Mouse (Mus musculus): ENCODE measurements around the gene Fam234b.
A peak's percentile ranks its signal among the peaks of the same experiment; 100 is the strongest.

Fam234b gene

DNA sequence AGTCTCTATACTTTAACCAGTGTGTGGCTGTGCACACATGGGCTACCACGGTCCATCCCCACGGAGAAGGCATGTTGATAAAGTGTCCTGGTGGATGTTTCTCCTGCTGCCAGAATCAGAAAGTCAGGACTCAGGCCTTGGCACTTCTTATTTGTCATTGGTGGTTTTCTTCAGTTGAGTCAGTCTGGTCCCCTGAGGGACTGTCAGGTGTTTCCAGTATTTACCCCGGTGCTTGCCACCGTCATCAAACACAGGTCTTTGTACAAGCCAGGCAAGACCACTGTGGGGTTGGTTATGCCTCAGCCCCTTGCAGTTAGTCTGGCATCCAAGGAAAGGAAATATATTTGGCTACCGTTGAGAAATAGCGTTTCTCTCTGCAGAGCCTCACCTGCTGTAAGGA is 32.8 kb downstream of the Fam234b start:
- DNase-seq (ENCODE audit: low spot score): no peak

DNA sequence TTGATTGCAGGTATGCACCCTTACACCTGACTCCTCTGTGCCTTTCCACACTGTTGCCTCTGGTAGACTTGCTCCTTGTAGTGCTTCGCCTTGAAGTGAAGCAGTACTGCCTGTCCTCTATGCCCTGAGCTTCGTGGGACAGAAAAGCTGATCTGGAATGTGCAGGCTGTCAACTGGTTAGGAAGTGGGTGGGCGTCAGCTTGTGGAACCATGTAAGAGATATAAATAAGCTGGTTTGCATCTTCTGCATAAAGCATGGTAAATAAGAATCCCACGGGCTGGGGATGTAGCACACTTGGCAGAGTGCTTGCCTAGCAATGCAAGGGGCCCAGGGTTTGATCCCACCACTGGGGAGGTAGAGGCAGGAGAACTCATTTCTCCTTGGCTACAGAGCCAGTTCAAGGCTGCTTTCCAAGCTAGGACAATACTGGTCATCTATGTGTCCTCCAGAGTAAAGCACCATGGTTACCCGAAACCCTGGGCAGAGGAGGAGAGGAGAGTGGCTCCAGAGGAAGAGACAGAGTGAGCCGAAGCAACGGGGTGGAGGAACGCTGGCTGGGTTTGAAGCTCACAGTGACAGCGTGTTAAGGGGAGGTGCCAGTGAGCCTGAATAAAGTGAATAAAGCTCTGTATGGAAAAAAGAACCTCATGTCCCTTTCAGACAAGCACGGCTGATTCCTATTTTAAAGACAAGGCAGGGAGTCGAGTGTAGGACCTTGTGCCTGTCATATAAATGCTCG is 34.8 kb downstream of the Fam234b start:
- DNase-seq (ENCODE audit: low spot score): no peak

DNA sequence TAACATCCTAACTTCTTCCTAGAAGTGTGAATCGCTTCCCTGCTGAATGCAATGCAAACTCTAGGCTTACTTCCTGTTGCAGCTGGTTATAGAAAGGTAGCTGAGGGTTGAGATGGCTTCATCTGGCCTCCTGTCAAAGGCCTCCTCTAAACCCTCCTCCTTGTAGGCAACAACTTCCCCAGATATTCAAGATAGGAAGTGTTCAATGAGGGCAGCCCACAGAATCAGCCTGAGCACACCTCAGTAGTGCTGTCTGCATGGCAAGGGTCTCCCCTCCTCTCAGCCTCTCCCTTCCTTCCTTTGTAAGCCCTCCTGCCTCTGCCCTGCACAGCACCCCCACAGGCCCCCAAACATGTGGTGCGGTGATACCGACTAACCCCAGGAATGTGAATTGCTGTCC is 38.0 kb downstream of the Fam234b start:
- DNase-seq (ENCODE audit: low spot score): no peak

DNA sequence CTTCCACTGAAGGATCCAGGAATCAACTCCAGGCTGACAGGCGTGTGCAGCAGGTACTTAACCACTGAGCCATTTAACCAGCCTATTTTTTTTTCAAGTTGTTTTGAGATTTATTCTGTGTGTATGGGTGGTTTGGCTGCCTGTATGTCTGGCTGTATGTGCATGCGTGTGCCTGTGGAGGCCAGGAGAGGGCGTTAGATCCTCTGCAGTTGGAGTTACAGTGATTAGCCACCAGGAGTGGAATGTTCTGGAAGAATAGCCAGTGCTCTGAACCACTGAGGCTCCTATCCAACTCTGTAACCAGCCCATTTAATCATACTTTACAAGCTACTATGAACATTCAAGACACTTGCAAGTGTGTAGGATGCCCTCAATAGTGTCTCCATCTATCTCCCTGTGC is 38.8 kb downstream of the Fam234b start:
- no peak for DNase-seq (ENCODE audit: low spot score)

DNA sequence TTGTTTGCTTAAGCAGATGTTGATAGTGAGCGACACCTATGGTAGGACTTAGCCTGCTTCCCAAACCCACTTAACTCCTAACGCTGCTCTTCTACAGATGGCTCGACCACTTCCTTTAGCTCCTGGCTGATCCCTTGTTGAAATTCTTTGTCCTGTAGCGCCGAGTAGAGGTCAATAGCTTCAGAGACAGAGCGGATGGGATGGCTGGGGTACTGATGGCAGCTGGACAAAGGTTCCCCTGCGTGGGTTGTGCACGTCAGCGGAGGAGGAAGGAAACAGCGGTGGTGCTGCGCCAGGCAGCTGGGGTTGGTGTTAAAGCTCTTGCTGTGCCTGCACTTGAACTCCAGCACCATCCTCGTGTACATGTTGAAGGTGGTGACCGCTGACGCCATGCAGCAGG is 39.5 kb downstream of the Fam234b start:
- no peak for DNase-seq (ENCODE audit: low spot score)

DNA sequence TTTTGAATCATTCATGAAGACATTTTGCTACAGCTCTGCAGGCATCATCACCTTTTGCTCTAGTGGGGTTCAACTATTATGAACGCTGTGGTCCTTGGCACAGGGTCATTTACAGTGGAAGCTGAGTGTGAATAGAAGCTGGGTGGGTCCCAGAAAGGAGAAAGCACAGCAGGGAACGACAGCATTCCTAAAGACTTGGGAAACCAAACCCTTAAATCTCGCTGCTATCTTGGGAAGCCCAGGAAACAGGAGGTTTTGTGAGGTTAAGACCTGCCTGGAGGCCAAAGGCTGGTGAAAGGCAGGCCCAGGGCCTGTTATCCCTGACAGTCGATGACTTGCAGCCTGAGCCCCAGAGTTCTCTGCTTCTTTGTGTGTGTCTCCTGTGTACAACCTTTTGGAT is 40.4 kb downstream of the Fam234b start:
- DNase-seq (ENCODE audit: low spot score): no peak

DNA sequence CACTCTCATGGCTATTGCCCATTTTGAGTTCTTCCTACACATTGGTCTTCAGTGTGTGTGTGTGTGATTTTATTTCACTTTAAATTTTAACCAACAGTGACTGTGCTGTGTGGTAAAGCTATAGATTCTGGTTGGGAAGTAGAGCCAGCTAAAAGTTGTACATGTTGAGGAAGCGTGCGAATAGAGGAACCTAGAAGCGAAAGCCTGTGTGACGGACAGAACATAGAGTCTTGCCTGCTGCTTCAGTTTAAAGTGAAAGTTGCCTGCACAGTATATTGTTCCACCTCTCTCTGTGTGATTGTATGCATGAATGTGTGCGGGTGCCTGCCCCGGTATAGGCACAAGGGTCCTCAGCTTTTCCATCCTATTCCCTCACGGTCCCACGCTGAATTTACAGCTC is 42.6 kb downstream of the Fam234b start:
- no peak for DNase-seq (ENCODE audit: low spot score)

DNA sequence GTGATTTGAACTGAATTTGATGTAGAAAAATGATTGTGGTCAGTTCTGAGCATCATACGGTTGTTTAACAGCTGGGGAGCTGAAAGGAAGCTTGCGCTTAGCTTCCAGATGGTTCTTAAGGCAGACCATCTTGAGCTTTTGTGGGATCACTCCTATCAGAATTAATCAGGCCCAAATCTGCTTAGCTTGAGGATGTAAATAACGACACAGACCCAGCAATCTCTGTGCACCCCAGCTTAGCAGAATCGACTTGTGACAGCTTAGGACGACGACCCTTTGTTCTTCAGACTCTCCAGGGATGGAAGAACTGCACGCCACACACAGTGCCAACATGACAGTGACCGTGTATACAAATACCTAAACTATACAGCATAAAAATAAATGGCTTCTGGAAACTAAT is 47.8 kb downstream of the Fam234b start:
- DNase-seq (ENCODE audit: low spot score): no peak

DNA sequence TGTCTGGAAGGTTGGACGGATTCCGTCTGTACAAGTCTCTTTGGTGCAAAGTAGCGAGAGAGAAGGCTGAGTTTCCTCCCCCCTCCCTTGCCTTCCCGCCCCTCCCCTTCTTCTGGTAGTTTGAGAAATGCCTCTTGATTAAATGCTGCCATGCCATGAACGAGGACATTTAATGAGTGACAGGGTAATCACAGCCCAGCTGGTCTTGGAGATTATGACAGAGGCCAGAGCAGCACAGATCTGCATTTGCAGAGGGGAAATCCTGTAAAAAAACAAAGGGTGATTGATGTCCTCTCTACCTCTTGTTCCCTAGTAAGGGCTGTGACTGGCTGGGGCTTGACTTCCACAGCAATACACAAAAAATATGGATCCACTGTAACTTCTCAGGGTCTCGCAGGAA is 50.1 kb downstream of the Fam234b start:
- DNase-seq (ENCODE audit: low spot score): no peak

- peak; percentile 95 for DNase-seq (ENCODE audit: low spot score)
These were observed 52.2 kb downstream of the Fam234b start for GRCm38 (mm10) chr6:135249846-135250531.

GRCm38 (mm10) chr6:135250926-135251699 is 53.3 kb downstream of the Fam234b start:
- peak; percentile 23 for DNase-seq (ENCODE audit: low spot score)

DNA sequence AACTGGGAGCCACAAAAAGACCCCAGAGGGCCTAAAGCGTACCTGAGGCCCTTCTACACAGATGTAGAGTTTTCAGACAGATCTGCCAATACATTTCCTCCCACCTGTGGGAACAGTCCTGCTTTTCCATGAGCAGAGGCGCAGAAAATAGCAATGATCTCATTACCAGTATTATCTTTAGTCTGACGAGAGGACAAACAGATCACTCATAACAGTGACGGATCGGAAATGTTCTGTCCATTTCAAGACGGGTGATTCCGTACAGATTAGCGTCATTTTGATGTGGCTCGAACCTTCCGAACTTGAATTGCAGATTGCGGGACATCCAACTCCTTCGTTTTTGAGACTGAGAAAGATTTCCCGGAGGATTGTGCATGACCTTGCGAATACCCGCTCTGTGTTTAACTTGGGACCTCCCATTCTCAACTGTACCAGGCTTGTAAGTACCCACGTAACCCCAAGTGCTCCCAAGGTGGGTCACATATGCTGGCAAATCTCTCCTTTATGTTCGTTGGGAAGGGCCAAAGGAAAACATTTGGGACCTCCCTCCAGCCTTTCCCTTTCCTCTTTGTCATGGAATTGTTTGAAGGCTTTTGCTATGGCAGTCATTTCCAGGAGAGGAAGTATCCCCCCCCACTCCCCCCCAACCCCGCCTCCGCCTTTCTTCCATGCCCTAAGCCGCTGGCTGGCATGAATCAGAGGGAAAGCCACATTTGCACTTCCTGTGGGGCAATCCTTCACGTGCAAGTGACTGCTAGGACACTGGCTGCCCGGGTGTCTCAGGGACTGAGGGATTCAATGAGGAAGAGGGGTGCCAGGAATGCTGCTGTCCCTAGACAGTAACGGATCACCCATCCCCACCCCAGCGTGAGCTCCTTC is 54.3 kb downstream of the Fam234b start:
- DNase-seq (ENCODE audit: low spot score): peak; percentile 61

DNA sequence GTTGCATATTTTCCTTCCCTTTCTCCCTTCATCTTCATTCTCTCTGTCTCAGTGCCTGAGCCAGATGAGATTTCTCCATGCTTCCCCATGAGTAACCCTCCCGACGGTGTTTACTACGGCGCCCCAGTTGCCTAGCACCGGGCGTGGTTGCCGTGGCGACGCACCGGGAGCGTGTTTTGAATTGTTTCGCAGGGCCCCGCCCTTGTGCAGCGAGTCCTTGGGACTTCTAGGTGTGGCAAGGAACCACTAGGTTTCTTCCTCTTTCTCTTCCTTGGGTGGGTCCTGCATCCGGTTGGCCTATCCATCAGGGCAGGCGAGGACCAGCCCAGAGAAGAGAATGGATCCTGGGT is 54.9 kb downstream of the Fam234b start:
- DNase-seq (ENCODE audit: low spot score): peak; percentile 59

DNA sequence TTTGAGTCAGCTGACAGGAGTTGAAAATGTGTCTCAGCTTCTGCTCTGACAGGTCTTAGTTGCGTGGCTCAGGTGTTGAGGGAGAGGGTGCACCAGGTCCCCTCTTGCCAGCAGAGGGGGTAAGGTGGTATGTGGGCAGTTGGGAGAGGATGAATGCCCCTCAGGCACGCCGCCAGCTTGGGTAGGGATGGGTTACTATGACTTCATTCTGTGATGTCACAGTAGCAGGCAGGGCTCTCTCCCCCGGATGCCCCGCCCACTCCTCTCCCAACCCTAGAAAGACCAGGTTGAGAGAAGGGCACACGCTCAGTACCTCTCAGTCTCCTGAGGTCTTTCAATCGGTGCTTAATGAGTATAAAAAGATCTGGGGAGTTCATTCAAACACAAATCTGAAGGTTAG is 56.4 kb downstream of the Fam234b start, which contains the start of gene Gsg1:
TSS of gene Gsg1 (minus strand) at position 199 of the 400 bp plus-strand sequence.
- DNase-seq (ENCODE audit: low spot score): no peak

DNA sequence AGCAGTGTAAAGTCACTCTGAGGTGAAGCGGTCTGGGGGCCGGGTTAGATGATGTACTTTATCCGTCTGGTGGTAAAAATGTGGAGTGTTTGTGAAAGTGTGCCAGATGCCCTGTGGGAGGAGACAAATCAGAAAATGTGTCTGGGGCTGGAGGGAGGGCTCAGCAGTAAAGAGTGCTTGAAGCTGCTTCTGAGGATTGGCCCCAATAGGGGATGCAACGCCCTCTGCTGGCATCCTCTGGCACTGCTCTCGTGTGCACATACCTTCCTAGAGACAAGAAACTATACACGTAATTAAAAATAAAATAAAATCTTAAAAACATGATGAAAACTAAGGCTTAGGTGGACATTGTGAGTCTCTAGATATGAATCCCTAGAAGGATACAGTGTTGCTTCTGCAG is 62.7 kb downstream of the Fam234b start:
- DNase-seq (ENCODE audit: low spot score): no peak

DNA sequence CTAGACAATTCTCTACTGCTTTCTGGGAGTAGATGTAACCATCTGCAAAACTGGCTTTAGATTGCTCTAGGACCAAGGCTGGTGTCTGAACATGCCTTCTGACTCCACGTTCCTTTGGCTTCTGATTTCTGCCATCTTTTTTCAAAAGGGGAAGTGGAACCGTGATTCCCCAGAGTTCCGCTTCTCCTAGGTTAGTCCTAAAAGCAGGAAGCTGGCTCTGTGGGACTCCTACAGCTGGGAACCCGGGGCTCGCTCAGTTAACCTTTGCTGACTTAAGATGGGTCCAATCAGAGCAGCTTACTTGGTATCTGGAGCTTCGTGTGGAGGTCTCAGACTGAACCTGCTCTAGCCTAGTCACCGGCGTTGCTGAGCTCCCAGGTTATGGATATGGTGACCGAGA is 63.3 kb downstream of the Fam234b start:
- no peak for DNase-seq (ENCODE audit: low spot score)

GRCm38 (mm10) chr6:135262565-135262964 is 64.8 kb downstream of the Fam234b start:
- no peak for DNase-seq (ENCODE audit: low spot score)

DNA sequence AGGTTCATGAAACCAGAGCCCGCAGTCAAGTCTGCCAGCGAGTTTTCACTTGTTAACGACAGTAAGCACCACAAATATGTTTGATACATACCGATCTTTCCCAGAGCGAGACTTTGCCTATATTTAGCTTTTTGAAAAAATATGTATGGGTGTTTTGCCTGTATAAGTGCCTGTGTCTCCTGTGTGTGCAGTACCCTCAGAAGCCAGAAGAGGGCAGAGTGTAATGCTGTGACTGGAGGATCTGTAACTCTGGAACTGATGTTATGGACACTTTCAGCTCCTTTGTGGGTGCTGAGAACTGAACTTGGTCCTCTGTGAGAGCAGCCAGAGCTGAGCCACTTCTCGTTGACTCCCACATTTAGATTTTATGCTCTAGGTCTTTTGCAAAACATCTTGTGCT is 66.4 kb downstream of the Fam234b start:
- DNase-seq (ENCODE audit: low spot score): no peak

- no peak for DNase-seq (ENCODE audit: low spot score)
These were observed 68.3 kb downstream of the Fam234b start for GRCm38 (mm10) chr6:135266056-135266455.

DNA sequence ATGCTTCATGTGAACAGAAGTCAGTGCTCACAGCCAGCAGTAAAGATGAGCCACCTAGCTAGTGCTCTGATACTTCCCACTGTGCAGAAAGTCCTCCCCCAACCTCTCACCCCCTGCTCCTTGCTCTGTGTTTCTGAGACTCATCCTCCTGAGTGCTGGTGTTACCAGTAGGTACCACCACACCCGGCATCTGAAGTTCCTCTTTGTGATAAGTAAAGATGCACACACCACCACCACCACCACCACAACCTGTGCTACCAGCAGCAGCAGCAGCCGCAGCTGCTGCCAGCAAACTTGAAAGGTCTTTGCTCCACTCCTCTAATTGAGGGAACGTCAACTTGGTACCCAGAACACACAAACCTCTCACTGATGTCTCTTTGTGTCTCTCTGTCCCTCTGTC is 69.4 kb downstream of the Fam234b start:
- DNase-seq (ENCODE audit: low spot score): no peak

DNA sequence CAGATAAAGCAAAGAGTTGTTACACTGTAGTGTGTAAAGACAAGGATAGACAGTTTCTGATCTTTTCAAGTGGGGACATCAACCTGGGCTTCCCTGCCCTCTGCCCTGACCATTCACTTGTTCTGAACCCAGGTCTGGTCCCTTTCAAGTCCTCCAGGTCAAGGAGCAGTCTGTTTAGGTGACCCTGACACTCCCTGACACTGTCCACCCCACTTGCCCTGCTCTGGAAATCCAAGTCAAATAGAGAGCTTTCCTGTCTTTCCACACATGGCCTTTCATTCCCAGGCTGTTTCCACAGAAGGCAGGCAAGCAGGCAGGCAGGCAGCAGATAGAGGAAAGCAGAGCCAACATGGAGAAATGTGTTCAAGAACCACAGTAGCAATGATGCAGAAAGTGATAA is 70.6 kb downstream of the Fam234b start:
- no peak for DNase-seq (ENCODE audit: low spot score)

DNA sequence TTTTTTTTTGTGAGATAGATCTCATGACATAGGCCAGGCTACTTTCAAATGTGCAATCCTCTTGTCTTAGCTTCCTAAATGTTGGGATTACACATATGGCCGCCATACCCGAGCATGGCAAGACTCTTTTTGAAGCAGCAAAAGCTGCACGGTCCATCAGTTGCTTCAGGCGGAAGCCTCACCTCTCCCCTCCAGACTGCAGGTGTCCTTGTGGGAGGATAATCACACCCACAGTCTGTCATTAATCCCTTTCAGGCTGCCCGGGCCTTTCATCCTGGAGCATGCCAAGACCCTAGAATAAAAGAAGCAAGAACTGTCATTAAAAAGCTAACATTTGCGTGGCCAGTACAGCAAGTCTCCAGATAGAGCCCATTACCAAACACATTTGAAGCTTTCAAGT is 71.8 kb downstream of the Fam234b start:
- no peak for DNase-seq (ENCODE audit: low spot score)
